Mouse (Mus musculus) splenic B cell, adult 2 months (primary cell): ENCODE results near the gene 2300003K06Rik.
"Not testable (repeated sequence)": the region's sequence is repeated elsewhere in the genome, so short reads cannot be mapped to it uniquely, and the experiment has no call there.

Source experiments
- DNase-seq: peaks from one replicate; pipeline ENCODE4 v3.0.0-alpha.2; 2011; ENCODE audit warnings: low read depth, low spot score
- H3K27me3 ChIP-seq: 2 replicates; pipeline ENCODE4 v1.6.1; 2012; ENCODE audit warnings: mild to moderate bottlenecking, low read length, moderate library complexity, mixed read lengths; ENCODE audit not compliant: control insufficient read depth, poor library complexity, insufficient read depth, severe bottlenecking
- H3K36me3 ChIP-seq: 2 replicates; pipeline ENCODE4 v1.6.1; 2012; ENCODE audit warnings: mild to moderate bottlenecking, low read length, moderate library complexity, mixed read lengths; ENCODE audit not compliant: control insufficient read depth, poor library complexity, insufficient read depth, severe bottlenecking

The 2300003K06Rik gene

DNA sequence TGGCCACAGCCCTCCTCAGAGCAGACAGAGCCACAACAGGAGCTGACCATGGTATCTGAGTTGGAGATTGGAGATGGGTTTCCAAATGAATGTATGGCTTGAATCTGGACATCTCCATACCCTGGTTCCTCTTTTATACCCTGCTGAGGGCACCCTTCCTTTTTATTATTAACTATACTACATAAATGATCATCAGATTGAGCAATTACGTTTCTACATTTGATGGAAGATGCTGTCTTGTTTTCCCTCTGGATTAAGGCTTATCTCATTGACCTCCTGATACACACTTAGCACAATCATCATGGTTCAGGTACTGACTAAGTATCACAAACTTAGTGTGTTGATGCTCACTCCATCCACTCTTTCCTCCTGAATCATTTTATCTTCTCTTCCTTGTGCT is at the start of gene 2300003K06Rik:
2300003K06Rik (minus strand) TSS at position 101 of the 400 bp plus-strand sequence.
- Histone ChIP-seq H3K27me3 (no peaks in the 10 kb centered on the region), H3K36me3 (no peaks in the 10 kb centered on the region)
- no peak for DNase-seq

DNA sequence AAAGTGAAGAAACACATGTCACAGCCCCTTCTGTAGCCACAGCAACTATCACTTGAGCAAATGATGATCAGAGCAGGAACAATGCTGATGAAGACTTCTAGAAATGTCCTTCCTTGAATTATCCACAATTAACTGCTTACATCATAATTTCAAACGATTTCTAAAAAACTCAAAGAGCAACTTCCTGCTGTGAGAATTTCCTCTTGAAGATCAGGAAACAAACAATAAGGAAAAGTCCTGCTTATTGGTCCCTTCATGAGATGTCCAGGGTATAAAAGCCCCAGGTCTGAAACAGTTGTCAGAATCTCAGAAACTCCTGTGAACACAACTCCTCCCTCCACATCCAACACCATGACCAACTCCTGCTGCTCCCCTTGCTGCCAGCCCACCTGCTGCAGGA is 41.0 kb upstream of the 2300003K06Rik start, which contains the start of gene Gm11567:
Gm11567 (plus strand) TSS at position 301 of the 400 bp plus-strand sequence.
- not testable (repeated sequence) for H3K36me3 ChIP-seq, DNase-seq, H3K27me3 ChIP-seq

DNA sequence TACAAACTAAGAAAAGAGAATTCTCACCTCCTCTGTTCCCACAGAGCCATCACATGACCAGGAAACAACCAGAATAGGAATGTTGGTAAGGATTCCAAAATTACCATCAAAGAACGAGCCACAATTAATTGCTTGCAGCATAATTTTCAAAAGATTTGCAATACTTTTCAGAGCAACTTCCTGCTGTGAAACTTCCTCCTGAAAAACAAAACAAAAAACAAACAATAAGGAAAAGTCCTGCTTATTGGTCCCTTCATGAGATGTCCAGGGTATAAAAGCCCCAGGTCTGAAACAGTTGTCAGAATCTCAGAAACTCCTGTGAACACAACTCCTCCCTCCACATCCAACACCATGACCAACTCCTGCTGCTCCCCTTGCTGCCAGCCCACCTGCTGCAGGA is 35.2 kb upstream of the 2300003K06Rik start, which contains the start of gene Krtap9-1:
Krtap9-1 (plus strand) TSS at position 301 of the 400 bp plus-strand sequence.
- H3K36me3 ChIP-seq, DNase-seq, H3K27me3 ChIP-seq: not testable (repeated sequence)

DNA sequence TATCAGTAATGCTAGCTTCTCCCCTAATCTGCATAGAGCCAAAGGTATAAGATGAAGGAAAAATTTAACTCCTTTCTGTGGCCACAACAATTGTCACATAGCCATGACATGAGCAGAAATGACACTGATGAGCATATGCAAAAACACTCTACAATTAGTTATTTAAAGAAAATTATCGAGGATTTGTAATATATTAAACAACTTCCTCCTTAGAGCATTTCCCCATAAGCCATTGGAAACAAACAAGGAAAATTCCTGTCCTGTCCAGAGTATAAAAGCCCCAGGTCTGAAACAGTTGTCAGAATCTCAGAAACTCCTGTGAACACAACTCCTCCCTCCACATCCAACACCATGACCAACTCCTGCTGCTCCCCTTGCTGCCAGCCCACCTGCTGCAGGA is 26.3 kb upstream of the 2300003K06Rik start, which contains the start of gene Gm11559:
Gm11559 (plus strand) TSS at position 301 of the 400 bp plus-strand sequence.
- not testable (repeated sequence) for H3K27me3 ChIP-seq, DNase-seq

DNA sequence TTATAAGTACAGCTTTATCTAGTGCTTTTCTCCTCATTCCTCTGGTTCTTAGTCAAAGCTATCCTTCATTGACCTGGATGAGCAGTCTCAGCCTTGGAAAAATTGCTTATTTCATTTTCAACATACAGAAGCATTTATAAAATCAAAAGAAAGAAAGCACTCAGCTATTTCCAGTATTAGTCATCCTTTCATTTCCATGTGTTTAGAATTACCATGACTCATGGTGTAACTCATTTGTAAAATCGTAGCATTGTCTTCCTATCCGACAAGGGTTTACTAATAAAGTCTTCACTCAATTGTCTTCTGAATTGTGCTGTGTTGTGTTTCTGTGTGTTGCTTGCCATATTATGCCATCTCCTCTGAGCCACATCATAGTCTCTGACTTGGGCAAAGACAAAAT is 20.9 kb upstream of the 2300003K06Rik start:
- Histone ChIP-seq H3K27me3 (no peaks in the 10 kb centered on the region), H3K36me3 (no peaks in the 10 kb centered on the region)
- no peak for DNase-seq

More for the DNA sequence above, 26.3 kb upstream of the 2300003K06Rik start, which contains the start of gene Gm11559:
- H3K36me3 ChIP-seq, result not testable (repeated sequence)

DNA sequence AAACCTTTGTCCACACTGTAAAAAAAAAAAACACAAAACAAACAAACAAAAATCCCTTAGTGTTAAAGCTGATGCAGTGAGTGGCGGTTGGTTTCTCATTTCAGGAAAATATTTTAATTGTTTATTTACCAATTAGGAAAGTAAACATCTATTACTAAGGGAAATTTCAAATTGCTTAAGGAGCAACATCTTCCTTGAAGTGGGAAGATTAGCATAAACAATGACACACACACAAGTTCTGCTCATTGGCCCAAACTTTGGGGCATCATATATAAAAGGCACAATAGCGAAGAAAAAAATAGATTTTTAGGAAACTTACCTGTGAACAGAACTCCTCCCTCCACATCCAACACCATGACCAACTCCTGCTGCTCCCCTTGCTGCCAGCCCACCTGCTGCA is 19.8 kb upstream of the 2300003K06Rik start, which contains the start of gene Gm11568:
Gm11568 (plus strand) TSS at position 301 of the 400 bp plus-strand sequence.
- Histone ChIP-seq H3K27me3 (no peaks in the 10 kb centered on the region), H3K36me3 (no peaks in the 10 kb centered on the region)
- DNase-seq, result no peak

DNA sequence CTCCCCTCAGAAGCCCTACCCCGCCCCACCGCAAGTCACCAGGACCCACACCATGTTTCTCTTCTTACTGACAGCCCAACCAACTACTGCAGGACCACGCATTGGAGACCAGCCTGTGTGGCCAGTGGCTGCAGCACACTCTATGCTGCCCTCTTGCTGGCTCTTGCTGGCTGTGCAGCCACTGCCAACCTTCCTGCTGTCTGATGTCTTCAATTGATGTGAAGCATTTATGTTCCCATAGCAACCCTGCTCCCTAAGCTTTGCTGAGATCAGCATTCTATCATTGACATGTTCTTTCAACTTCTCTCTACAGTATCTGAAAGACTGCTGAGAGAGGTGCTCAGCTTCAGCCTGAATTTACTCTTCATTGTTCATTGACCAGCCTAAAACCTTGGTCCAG is 16.3 kb upstream of the 2300003K06Rik start:
- DNase-seq, result no peak
- H3K27me3 ChIP-seq, result no peaks in the 10 kb centered on the region
- H3K36me3 ChIP-seq, result no peaks in the 10 kb centered on the region

DNA sequence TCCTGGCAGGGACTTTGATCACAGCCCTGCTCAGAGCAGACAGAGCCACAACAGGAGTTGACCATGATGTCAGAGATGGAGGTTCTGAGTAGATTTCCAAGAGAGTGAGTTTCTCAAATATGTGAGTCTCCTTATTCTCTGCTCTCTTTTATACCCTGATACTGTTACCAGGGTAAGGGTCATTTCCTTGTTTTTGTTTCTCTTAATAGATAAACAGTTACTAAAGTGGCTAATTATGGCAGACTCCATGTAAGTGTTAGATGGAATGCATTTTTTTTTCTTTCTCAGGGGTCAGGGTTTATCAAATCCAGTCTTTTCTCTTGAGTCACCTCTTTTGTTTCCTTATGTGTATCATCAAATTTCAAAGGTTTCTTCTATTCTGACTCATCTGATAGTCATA is 13.6 kb upstream of the 2300003K06Rik start, which contains the start of gene Krtap4-16:
Krtap4-16 (minus strand) TSS at position 101 of the 400 bp plus-strand sequence.
- Histone ChIP-seq H3K27me3 (no peaks in the 10 kb centered on the region), H3K36me3 (no peaks in the 10 kb centered on the region)
- DNase-seq, result no peak

DNA sequence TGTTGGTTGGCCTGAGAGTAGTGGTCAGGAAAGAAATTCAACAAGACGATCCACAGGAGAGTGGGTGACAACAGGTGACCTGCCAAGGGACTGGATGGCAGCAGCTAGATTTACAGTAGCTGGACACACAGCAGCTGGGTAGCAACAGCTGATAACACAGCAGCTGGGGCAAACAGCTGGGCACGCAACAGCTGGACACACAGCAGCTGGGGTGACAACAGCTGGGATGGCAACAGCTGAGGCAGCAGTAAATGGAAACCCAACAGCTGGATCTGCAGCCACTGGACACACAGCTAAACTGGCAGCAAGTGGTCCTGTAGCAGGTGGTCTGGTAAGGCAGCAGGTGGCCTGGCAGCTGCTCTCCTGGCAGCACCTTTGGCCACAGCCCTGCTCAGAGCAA is 8.9 kb upstream of the 2300003K06Rik start:
- no peaks in the 10 kb centered on the region for H3K27me3 ChIP-seq
- DNase-seq, result no peak
- no peaks in the 10 kb centered on the region for H3K36me3 ChIP-seq

DNA sequence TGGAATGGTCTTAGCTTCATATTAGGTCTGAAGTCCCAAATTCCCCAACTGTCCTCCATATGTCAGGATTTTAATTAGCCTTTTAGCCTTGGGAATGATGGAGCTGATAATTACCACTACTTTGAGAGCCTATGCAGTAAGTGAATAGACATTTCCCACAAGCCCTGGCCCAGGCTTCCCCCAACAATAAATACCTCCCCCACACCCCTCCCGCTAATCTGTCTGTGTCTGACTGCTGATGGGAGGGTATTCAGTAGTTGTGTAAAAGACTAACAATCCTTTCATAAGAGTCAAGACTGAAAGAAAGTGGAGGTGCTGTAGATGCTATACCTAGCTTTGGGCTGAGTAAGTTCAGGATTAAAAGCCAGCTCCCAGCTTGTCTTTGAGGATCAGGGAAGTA is 4.3 kb upstream of the 2300003K06Rik start:
- no peaks in the 10 kb centered on the region for H3K27me3 ChIP-seq
- no peak for DNase-seq
- no peaks in the 10 kb centered on the region for H3K36me3 ChIP-seq

DNA sequence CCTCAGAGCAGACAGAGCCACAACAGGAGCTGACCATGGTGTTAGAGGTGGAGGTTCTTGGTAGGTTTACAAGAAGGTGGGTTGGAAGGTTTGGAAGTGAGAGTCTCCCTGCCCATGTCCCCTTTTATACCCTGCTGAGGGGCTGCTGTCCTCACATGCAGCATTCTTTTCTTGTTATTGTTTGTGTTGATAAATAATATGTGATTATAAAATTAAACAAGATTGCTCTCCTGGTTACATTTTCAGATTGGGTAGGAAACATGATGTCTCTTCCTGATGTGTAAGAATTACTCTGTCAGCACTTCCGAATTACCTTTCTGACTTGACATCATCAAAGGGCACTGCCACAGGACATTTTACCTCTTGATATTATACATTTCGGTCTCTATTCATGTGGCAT is 22.3 kb downstream of the 2300003K06Rik start, which contains the start of gene Gm11564:
Gm11564 (minus strand) TSS at position 101 of the 400 bp plus-strand sequence.
- not testable (repeated sequence) for H3K36me3 ChIP-seq, DNase-seq, H3K27me3 ChIP-seq

DNA sequence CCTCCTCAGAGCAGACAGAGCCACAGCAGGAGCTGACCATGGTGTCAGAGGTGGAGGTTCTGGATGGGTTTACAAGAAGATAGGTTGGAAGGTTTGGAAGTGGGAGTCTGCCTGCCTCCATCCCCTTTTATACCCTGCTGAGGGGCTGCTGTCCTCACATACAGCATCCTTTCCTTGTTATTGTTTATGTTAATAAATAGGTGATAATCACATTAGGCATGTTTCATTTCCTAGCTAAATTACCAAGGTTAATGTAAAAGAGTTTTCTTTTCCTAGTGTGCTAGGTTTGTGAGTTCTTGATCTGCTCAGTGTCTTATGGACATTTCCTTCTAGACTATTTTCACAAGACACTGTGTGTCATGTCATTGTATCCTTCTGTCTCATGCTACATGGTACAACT is 28.1 kb downstream of the 2300003K06Rik start, which contains the start of gene Krtap4-13:
Krtap4-13 (minus strand) TSS at position 101 of the 400 bp plus-strand sequence.
- not testable (repeated sequence) for DNase-seq

DNA sequence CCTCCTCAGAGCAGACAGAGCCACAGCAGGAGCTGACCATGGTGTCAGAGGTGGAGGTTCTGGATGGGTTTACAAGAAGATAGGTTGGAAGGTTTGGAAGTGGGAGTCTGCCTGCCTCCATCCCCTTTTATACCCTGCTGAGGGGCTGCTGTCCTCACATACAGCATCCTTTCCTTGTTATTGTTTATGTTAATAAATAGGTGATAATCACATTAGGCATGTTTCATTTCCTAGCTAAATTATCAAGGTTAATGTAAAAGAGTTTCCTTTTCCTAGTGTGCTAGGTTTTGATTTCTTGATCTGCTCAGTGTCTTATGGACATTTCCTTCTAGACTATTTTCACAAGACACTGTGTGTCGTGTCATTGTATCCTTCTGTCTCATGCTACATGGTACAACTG is 33.5 kb downstream of the 2300003K06Rik start, which contains the start of gene Gm11554:
Gm11554 (minus strand) TSS at position 101 of the 400 bp plus-strand sequence.
- H3K36me3 ChIP-seq, DNase-seq, H3K27me3 ChIP-seq: not testable (repeated sequence)

More for the DNA sequence above, 28.1 kb downstream of the 2300003K06Rik start, which contains the start of gene Krtap4-13:
- not testable (repeated sequence) for H3K27me3 ChIP-seq, H3K36me3 ChIP-seq

DNA sequence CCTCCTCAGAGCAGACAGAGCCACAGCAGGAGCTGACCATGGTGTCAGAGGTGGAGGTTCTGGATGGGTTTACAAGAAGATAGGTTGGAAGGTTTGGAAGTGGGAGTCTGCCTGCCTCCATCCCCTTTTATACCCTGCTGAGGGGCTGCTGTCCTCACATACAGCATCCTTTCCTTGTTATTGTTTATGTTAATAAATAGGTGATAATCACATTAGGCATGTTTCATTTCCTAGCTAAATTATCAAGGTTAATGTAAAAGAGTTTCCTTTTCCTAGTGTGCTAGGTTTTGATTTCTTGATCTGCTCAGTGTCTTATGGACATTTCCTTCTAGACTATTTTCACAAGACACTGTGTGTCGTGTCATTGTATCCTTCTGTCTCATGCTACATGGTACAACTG is 39.0 kb downstream of the 2300003K06Rik start, which contains the start of gene Gm11569:
Gm11569 (minus strand) TSS at position 101 of the 400 bp plus-strand sequence.
- not testable (repeated sequence) for H3K27me3 ChIP-seq, DNase-seq, H3K36me3 ChIP-seq

DNA sequence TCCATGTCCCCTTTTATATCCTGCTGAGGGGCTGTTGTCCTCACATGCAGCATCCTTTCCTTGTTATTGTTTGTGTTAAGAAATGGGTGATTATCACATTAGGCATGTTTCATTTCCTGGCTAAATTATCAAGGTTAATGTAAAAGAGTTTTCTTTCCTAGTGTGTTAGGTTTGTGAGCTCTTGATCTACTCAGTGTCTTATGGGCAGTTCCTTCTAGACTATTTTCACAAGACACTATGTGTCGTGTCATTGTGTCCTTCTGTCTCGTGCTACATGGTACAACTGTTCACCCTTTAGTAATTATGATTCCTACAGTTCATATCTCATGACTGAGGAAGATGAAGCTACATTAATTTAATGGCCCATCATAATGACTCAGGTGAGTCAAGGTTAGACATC is 44.5 kb downstream of the 2300003K06Rik start, which contains the start of gene Gm11596:
Gm11596 (minus strand) TSS at position 101 of the 400 bp plus-strand sequence.
- no peak for DNase-seq
- Histone ChIP-seq H3K27me3 (no peaks in the 10 kb centered on the region), H3K36me3 (no peaks in the 10 kb centered on the region)
